Mouse (Mus musculus) frontal cortex, adult (tissue): Measurements from ENCODE around the gene Dlgap4.

Experiments
- ATAC-seq: cut with Nextera tagmentation; 2 replicates; pipeline ENCODE4 v1.9.2; 2017; ENCODE audit warnings: mild to moderate bottlenecking, moderate library complexity, mixed read lengths; ENCODE audit not compliant: low TSS enrichment

Gene Dlgap4

DNA sequence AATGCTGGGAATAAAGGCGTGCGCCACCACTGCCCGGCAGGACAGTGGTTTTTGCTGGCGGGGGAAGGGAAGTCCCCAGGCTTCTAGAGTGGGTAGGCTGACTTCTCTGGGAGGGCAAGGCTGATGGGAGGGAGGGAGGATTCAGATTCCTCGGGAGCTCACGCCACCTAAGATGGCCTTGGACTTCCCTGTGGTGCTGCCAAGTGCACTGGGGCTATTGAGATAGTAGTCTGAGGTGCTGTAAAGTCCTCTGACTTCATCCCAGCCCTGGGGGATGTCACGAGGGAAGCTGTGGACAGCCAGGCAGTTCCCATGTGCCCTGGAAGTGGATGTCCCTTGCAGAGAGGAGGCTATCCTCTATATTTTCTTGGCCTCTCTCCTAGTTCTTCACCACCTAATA lies 124.5 kb downstream of the Dlgap4 start:
- ATAC-seq: no peak

DNA sequence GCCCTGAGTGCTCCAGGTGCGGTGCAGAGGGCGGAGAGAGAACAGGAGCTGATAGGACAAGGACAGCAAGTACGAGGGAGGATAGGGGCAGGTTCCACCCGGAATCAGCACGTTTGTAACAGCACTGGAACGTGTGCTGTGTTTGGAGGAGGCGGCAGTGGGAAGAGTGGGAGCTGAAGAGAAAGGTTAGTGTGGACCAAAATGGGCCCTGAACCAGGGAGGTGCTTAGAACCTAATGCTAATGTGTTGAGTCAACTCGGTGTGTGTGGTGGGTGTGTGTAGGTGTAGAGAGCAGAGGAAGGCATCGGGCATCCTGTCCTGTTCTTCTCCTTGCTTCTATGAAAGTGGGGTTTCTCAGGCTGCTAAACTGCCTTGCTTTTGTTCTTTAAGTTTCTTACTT lies 127.8 kb downstream of the Dlgap4 start:
- peak; percentile 66 for ATAC-seq

DNA sequence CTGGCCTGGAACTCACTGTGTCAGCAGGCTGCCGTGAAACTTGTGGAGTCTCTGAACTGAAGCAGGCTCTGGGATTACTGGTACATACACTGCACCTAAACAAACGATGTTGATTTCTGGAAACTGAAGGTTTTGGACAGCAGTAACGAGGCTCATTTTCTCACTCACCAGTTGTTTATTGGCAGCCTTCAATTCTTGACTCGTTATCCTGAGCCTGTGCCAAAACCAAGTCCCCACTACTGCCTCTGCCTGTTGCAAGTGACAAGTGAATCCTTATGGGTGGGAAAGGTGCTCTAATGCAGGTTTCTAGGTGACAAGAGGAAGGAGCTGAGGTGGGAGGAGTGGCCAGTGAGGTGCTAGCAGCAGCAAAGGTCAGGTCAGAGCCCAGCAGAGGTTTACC lies 128.5 kb downstream of the Dlgap4 start:
- no peak; the same call in 1 of the 2 replicates for ATAC-seq

DNA sequence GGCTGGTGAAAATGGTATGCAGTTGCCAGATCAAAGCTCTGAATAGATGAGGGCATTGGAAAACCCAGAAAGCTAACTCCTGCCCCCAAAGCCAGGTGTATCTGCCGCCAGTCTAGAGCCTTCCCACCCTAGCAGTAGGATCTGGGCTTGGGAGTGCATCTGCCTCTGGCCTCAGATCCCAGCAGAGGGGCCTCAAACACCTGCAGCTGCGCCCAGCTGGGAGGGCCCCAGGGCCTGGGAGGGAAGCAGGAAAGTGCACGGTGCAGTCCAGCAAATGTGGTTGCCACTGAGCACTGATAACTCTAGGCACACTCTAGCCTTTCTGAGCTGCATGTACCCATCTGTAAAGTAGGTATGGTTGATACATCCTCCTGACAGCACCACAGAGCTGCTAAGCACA lies 129.7 kb downstream of the Dlgap4 start:
- no peak for ATAC-seq

DNA sequence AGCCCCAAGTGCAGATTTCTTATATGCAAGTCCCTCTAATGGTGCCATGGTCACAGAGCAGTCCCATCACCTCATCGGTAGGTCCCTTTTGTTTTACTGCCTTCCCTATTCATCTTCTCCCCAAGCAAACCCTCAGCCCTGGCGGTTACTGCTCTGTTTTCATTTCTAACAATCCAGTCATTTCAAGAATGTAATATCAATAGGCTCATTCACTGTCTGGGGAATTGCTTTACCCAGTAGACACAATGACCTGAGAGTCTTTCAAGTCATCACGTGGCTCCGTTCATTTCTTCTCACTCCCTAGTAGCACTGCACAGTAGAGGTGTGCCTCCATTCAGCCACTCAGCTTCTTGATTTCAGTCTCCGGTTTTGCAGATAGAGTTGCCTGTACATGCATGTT lies 130.9 kb downstream of the Dlgap4 start:
- ATAC-seq: no peak

DNA sequence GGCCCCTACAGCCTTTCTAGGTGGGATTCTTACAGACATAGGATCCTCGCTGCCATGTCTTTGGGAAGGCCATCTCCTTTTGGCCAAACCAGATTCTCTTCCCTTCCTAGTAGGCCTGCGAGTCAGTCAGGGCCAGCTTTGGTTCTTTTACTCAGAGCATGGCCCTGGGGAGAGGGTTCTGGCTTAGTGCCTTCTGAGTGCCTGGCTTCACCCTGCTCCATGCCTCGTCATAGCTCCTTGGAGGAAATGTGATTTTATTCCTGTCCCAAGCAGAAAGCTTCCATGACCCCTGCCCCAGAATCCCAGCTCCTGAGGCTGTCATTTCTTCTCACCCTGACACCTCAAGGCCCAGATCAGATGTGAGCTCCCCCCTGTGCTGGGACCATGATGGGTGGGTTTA lies 133.8 kb downstream of the Dlgap4 start:
- no peak for ATAC-seq

DNA sequence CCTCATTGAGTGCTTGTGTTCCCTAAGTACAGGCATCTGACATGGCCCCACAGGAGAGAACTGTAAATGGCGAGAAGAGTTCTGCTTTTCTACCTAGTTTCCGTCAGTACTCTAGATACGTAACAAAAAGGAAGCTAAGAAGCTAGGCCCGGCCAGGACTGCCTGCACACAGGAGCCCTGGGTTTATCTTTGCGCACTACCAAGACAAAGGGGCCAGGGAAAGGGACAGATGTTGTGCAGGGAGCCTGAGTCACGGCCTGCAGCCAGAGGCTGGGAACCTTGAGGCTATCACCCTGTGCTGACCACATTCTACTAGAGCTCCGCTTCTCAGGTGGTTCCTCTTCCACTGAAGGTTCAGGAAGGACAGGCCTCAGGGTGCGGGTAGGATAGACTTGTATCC lies 136.2 kb downstream of the Dlgap4 start:
- no peak for ATAC-seq

DNA sequence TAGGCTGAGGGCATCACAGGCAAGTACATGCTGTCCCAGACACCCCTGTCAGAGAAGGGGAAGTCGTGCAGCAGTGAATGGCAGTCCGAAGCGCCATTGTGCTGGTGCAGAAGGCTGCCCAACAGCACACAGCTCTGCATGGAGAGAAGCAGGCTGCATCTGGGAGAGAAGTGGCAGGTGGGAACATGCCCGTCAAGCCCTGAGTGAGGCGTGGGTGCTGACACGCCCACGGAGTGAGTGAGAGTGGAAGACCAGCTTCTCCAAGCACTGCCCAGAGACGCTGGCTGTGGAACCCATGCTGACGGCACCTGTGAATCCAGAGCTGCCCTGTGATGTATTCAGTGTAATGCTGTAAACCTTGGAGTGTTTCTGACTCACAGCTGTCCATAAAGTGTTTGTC lies 143.4 kb downstream of the Dlgap4 start:
- ATAC-seq: peak; percentile 80

DNA sequence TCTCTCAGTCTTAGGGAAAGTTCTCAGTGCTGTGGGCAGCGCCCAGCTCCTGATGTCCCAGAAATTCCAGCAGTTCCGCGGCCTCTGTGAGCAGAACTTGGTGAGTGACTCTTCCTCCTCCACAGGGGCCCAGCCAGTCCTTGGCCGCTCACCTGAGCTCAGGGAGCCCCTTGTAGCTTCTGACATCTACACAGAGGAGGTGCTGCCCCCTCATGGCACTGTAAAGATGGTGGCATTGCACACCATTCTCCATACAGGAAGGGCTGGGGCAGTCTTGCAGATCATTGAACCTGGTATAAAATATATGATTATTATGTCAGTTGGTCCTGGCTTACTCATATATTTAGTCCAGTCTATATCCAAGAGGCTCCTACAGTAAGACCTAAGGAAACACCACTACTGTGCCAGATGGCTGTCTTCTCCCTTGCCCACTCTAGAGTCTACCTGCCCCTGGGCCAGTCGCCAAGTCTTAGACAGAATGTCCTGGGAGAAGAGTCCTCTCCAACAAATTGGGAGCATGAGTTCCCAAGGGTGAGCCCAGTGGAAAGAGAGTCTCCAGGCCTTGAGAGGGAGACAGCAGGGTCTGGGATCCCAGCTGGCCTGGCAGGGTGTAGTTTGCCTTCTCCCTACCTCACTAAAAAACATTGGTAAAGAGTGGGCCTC lies 147.5 kb downstream of the Dlgap4 start:
- ATAC-seq: no peak

DNA sequence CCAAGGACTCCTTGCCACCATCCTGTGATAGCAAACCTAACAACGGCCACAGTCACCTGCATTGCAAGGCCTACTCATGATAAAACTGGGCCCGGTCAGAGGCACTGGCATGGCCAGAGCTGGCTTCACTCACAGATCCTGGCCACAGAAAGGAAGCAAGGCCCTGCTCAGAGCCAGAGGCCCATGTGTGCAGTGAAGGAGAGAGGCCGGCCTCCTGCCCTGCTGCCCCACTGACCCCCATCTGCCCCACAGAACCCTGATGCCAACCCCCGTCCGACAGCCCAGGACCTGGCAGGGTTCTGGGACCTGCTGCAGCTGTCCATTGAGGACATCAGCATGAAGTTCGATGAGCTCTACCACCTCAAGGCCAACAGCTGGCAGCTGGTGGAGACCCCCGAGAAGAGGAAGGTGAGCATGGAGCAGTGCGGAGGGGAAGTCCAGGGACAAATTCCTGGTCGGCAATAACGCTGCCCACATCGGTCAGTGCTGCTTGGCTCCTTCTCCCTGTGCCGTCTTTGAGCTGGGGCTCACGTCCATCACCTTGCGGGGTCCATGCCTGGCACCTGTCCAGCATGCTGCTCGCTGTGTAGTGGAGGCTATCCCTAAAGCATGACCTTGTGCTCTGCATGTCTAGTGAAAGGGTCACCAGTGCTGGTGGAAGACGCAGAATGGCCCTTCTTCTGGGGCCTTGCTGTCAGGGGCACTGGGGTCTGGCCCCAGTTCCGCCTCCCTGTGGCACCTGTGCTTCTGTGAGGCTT lies 148.2 kb downstream of the Dlgap4 start:
- ATAC-seq: no peak

DNA sequence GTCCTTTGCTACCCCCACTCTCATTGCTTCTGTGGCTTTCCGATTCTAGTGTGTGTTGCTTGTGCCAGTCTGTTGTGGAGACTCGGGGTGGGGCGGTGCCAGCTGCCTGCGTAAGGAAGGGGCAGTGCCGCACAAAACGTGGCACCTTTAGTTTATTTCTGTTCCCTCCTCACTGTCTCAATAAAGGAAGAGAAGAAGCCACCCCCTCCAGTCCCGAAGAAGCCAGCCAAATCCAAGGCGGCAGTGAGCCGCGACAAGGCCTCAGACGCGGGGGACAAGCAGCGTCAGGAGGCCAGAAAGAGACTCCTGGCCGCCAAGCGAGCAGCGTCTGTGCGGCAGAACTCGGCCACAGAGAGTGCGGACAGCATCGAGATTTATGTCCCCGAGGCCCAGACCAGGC lies 149.0 kb downstream of the Dlgap4 start:
- ATAC-seq: peak; percentile 22

DNA sequence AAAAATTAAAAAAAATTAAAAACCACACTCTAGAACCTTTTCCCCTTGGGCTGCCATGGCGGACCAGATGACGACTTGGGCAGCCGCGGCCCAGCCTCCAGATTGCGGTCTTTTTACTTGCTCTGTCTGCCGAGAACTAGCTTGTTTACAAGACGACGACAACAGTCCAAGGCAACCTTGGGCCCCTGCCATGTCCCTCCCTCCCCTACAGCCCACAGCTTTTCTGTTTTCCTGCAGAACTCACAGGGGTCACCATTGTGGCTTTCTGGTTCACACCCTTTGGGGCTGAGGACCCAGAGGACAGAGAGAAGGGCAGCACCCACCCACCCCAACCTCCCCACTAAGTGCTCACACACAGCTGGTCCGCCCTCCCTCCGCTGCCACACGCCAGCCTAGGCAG lies 149.6 kb downstream of the Dlgap4 start:
- ATAC-seq: no peak

DNA sequence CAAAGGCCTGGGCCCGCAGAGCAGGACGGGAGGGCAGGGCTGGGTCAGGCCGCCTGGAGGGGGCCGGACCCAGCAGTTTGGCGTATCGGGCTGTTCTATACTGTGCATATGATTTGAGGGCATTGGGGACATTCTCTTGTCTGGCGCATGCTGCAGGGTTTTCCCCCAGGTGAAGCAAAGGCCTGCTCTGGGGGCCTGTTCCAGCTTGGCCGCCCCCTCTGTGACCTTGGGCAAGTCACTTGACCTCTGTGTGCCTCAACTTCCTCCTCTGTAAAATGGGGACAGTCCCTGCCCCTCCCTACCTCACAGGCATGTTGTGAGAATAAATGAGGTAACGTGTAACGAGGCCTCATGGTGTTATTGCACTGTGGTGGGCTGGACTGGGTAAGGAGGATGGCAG lies 150.5 kb downstream of the Dlgap4 start:
- no peak for ATAC-seq

DNA sequence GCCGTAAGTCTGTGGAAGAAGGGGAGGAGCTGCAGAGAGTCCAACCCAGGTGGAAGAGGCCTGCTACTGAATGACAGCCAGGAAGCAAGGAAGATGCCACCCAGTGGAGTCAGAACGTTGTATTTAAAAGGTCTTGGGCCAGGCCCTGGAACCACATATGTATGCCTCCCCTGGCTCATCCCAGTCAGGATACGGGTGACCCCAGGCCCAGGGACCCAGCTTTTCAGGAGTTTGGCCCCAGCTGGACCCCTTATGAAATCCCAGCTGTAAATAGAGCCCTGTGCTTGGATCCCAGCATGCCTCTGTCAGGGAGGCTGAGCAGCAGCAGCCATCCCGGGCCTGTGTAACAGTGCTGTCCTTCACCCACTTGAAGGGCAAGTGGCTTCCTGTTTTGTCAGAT lies 151.2 kb downstream of the Dlgap4 start:
- no peak for ATAC-seq

DNA sequence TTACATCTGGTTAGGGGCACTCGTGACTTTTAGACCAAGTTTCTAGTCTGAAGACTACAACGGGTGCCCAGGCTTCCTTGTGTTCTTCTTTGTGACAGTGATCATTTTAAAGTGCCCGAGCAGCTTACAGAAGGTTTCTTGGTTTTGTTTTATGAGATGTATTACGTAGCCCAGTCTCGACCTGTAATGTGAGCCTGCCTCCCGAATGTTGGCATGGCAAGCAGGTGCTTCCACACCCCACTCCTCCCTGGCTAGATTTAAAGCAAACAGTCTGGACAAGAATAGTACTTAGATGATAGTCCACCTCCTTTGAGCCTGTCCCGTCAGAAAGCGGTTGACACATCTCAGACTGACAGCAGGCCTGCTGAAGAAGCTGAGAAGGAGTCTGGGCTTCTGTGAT lies 152.1 kb downstream of the Dlgap4 start:
- 0 out of 2 replicates have a peak, but pooled peaks have one; percentile 4 for ATAC-seq

DNA sequence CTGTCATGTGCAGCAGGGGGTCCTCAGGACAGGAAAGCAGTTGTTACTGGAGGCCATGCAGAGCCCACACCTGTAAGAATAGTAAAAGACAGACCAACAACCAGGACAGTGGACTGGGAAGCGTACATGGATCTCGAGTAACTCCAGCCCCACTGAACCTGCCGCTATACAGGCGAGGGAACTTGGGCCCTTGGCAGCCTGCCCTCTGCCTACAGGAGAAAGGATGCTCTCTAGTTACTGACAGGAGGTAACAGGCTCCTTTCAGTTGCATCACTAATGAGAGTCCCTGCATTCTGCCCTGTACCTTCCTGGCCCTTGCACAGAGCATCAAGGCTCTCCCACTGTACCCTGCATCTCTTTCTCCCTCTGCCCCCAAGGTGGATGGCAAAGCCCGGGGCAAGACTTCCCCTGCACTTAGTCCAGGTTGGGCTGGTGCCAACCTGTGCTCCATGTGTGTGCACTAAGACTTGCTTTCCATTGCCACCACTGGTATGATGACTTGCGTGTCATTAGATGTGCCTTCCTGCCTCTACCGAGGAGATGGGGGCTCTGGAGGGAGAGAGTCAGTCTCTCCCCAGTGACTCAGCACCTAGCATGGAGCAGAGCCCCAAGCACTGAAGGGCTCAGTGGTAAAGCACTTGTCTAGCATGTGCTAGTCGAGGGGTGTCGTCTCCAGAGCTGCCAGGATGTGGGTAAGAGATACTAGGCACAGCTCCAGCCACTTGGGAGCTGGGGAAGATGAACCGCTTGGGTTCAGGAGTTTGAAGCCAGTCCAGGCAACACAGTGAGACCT lies 152.9 kb downstream of the Dlgap4 start:
- peak; percentile 48 for ATAC-seq

DNA sequence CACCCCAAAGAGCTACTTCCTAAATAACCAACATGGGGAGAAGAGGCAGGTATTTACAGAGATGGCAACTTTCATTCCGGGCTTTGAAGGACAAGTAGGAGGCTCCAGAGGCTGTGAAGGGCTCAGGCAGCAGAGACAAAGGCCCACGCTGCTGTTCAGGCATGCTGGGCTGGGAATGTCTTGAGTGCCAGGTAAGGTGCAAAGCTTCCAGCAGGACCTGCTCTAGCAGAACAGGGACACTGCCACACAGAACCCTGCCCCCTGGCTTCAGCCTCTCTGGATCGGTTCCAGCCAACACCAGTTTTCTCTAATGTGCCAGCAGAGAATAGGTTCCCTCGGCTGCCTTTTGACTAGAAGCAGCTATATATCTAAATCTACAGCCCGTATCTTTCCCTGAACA lies 153.6 kb downstream of the Dlgap4 start:
- 0 out of 2 replicates have a peak, but pooled peaks have one; percentile 5 for ATAC-seq

DNA sequence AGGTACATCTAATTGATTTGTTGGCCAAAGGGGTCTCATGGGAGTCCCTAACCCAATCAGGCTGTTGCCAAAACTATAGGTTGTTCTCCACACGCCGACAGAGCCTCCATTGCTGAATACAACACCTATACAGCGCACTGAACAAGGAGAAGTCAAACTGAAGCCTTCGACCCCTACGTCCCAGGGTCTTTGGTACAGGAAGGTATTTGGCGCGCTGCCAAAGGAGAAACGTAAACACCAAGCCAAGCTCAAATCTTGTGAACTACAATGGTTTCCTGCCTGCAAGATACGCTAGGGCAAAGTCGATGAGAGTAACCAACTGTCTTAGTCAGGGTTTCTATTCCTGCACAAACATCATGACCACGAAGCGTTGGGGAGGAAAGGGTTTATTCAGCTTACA lies 155.8 kb downstream of the Dlgap4 start:
- no peak for ATAC-seq

DNA sequence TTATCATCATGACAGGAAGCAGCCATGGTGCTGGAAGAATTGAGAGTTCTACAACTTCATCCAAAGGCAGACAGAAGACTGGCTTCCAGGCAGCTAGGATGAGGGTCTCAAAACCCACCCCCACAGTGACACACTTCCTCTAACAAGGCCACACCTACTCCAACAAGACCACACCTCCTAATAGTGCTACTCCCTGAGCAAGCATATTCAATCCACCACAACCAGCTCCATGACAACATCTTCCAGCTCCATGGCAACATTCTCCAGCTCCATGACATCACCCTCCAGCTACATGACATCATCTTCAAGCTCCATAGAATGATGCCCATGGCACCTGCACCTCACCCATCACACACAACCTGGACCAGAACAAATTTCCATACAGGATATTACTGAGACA lies 160.0 kb downstream of the Dlgap4 start:
- no peak for ATAC-seq

DNA sequence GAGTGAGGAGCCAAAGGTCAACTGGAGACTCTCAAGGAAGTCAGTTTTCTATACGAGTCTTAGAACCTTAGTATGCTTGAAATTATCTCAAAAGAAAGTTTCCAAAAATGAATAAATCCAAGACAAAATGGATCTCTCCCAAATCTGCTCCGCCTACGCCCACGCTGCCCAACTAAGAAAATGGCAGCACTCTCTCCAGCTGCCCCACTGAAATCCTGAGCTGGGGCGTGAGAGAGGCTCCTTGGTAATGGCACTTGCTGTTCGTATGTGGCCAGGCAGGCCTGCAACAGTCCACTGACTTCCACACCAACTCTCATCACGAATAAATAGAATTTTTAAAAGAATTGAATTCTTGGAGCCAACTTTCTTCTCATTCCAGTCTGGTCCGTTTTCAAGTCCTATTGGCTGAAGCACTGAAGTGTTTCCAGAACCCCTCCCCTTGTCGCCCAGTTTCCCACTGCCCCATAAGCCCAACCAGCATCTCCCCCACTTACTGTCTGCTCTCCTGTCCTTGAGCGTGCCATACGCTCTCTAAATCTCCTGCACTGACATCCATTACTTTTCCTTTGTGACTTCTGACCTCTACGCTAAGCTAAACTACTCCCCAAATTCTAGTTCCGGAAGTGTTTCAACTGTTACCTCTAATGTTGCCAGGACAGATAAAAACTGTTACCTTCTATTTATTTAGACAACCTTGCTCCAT lies 160.7 kb downstream of the Dlgap4 start:
- ATAC-seq: peak; percentile 70; the same call in 1 of the 2 replicates

DNA sequence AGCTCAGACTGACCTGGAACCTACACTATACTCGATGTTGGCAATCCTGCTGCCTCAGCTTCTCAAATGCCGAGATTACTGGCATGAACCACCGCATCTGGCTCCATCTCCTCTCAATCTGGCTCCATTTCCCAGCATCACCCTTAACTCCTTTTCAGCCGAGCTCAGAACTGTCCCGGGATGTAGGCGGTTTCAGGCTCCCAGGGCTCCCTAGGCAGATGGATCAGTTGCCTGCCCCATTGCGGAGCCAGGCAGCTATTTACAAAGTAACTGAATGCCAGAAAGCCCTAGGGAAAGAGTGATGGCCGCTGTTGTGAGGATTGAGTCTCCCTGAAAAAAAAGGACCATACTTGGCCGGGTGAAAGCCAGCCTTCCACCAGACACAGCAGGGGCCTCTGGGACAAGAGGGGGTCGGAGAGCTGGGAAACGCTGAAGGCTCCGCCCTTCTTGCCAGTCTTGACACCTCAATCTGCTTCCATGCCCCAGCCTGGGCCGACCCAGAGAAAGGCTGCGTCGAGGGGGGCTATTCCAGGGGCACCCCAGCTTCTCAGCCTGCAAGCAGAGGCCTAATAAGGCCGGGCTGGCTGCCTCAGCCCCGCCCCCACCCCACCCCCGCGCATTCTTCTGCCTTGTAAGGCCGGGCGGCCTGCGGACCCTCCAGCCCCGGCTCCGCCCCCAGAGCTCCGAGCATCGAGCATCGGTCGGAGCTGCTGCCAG lies 161.4 kb downstream of the Dlgap4 start, which contains the start of gene Myl9:
Gene Myl9 (plus strand): TSS at position 683 of the 717 bp plus-strand sequence.
- 0 out of 2 replicates have a peak, but pooled peaks have one; percentile 9 for ATAC-seq
